Mouse (Mus musculus) adrenal gland, postnatal 36 days (tissue): ENCODE measurements around the gene Susd3. TPM values are rescaled to one million over a fixed set of nuclear protein-coding genes. Genes with fewer than 3 reads are reported as not detected.

Source experiments
- DNase-seq, 2 experiments: peaks; one replicate each; pipeline ENCODE4 v3.0.0; 2021; ENCODE audit warnings: mixed read lengths in 1 of 2
- total RNA-seq, 2 experiments: library from RNA; stranded (reverse); gene quantifications; 2 replicates each; pipeline ENCODE4 v1.2.3; 2021

Gene Susd3
- total RNA-seq, 2 experiments from 2014 or later: 1.2 to 36.5 TPM

- no peak for DNase-seq
These were observed 35.6 kb downstream of the Susd3 start for GRCm38 (mm10) chr13:49212711-49213500.

GRCm38 (mm10) chr13:49209306-49209705, 39.2 kb downstream of the Susd3 start:
- DNase-seq: no peak

GRCm38 (mm10) chr13:49206341-49206740, 42.2 kb downstream of the Susd3 start:
- DNase-seq: no peak

GRCm38 (mm10) chr13:49205381-49205998, 43.0 kb downstream of the Susd3 start:
- peak; percentile 92 for DNase-seq

- DNase-seq: no peak
These were observed 46.0 kb downstream of the Susd3 start for GRCm38 (mm10) chr13:49202556-49202955.

GRCm38 (mm10) chr13:49200688-49201087, 47.8 kb downstream of the Susd3 start:
- DNase-seq: no peak

- no peak for DNase-seq
These were observed 48.6 kb downstream of the Susd3 start for GRCm38 (mm10) chr13:49199891-49200290.

- DNase-seq: no peak
These were observed 49.8 kb downstream of the Susd3 start for GRCm38 (mm10) chr13:49198734-49199133.

- no peak for DNase-seq
These were observed 51.7 kb downstream of the Susd3 start for GRCm38 (mm10) chr13:49196766-49197165.

GRCm38 (mm10) chr13:49196211-49196610, 52.3 kb downstream of the Susd3 start:
- DNase-seq: no peak

- no peak for DNase-seq
These were observed 52.9 kb downstream of the Susd3 start for GRCm38 (mm10) chr13:49195651-49196050.

- DNase-seq: no peak
These were observed 53.7 kb downstream of the Susd3 start for GRCm38 (mm10) chr13:49194811-49195210.

GRCm38 (mm10) chr13:49193650-49194049, 54.9 kb downstream of the Susd3 start:
- DNase-seq: no peak

- DNase-seq: no peak
These were observed 56.2 kb downstream of the Susd3 start for GRCm38 (mm10) chr13:49192156-49192855.

GRCm38 (mm10) chr13:49191673-49192035, 56.9 kb downstream of the Susd3 start:
- no peak for DNase-seq

GRCm38 (mm10) chr13:49190876-49191672, 57.4 kb downstream of the Susd3 start:
- no peak for DNase-seq

- peak; percentile 60 to 80 for DNase-seq
These were observed 58.3 kb downstream of the Susd3 start for GRCm38 (mm10) chr13:49189970-49190870.

- no peak for DNase-seq
These were observed 59.5 kb downstream of the Susd3 start for GRCm38 (mm10) chr13:49188966-49189360.

- DNase-seq: peak in 1 of 2 experiments; percentile 34
These were observed 60.1 kb downstream of the Susd3 start for GRCm38 (mm10) chr13:49188219-49188965.
